Mouse (Mus musculus) kidney, postnatal 0 days (tissue): ENCODE data around the gene Knop1. TPM values are rescaled to one million over a fixed set of nuclear protein-coding genes. Genes with fewer than 3 reads are reported as not detected.
A peak's percentile ranks its signal among the peaks of the same experiment; 100 is the strongest.

Experiments used
- ATAC-seq: fragments of 200-750 bp; cut with Nextera tagmentation; replicated peaks from 2 replicates; pipeline ENCODE4 v1.8.0; 2017; ENCODE audit warnings: low read depth, moderate number of reproducible peaks, moderate TSS enrichment, moderate library complexity; ENCODE audit not compliant: low FRiP score
- DNase-seq: peaks from one replicate; pipeline ENCODE4 v3.0.0-alpha.2; 2016; ENCODE audit warnings: low spot score
- H3K27ac ChIP-seq: fragments of 300-500 bp; sonication (generic); 2 replicates; pipeline ENCODE4 v1.5.1; 2014; ENCODE audit warnings: mild to moderate bottlenecking
- H3K27me3 ChIP-seq: fragments of 300-500 bp; sonication (generic); 2 replicates; pipeline ENCODE4 v1.6.1; 2014; ENCODE audit warnings: low read length, mixed read lengths; ENCODE audit not compliant: insufficient read depth
- H3K36me3 ChIP-seq: fragments of 300-500 bp; sonication (generic); 2 replicates; pipeline ENCODE4 v1.6.1; 2014; ENCODE audit warnings: low read length, mixed read lengths; ENCODE audit not compliant: insufficient read depth
- H3K4me1 ChIP-seq: fragments of 300-500 bp; sonication (generic); replicated peaks from 2 replicates; pipeline ENCODE4 v1.6.1; 2014; ENCODE audit warnings: antibody characterized with exemption, low read length, mixed read lengths; ENCODE audit not compliant: insufficient read depth
- H3K4me2 ChIP-seq: fragments of 300-500 bp; sonication (generic); 2 replicates; pipeline ENCODE4 v1.6.1; 2014; ENCODE audit warnings: mild to moderate bottlenecking, low read length, moderate library complexity, mixed read lengths
- H3K4me3 ChIP-seq: fragments of 300-500 bp; sonication (generic); replicated peaks from 2 replicates; pipeline ENCODE4 v1.5.1; 2014; ENCODE audit warnings: low read depth, low read length
- H3K9ac ChIP-seq: fragments of 300-500 bp; sonication (generic); 2 replicates; pipeline ENCODE4 v1.6.1; 2014; ENCODE audit warnings: low read depth, low read length
- H3K9me3 ChIP-seq: fragments of 300-500 bp; sonication (generic); replicated peaks from 2 replicates; pipeline ENCODE4 v1.6.1; 2016; ENCODE audit warnings: low read length, inconsistent platforms, mixed read lengths
- CTCF ChIP-seq: IDR thresholded peaks from 2 replicates; pipeline ENCODE4 v1.5.1; 2016; ENCODE audit warnings: antibody characterized with exemption, low read depth, mild to moderate bottlenecking, moderate library complexity
- WGBS: fragments of 180-500 bp; shearing (Covaris S2); extraction: QIAGEN DNeasy Blood & Tissue Kit; methylation state at CpG from one replicate; pipeline ENCODE4 v1.1.7; 2014; 5-methylcytosine and 5-hydroxymethylcytosine counted together
- polyA plus RNA-seq: library from polyadenylated mRNA; unstranded; fragments of >200 nt; fragmentation: Nextera tagmentation; extraction: Ambion mirVana; gene quantifications from 2 replicates; pipeline ENCODE4 v1.2.1, GENCODE M21; 2015

Gene Knop1
- polyA plus RNA-seq, 1 experiment from 2014 or later, result 101 TPM

- WGBS, result 62% methylated on average over 7 of the region's 7 CpGs
- Histone ChIP-seq H3K27me3 (no peaks in the 10 kb centered on the region), H3K9ac (no peak overlapping the region), H3K4me3 (no peak overlapping the region), H3K27ac (no peak overlapping the region), H3K36me3 (0 out of 2 replicates have a peak, but pooled peaks cover 22% of the 10 kb centered on the region), H3K9me3 (no peaks in the 10 kb centered on the region), H3K4me1 (no peaks in the 10 kb centered on the region), H3K4me2 (no peak overlapping the region)
- DNase-seq, result no peak
- no peak for TF ChIP-seq CTCF
- ATAC-seq, result no peak
These were observed 34.7 kb downstream of the Knop1 start for GRCm38 (mm10) chr7:118821356-118821755.

- Histone ChIP-seq H3K4me2 (no peak overlapping the region), H3K4me1 (no peaks in the 10 kb centered on the region), H3K27ac (no peak overlapping the region), H3K27me3 (no peaks in the 10 kb centered on the region), H3K9ac (no peak overlapping the region), H3K36me3 (0 out of 2 replicates have a peak, but pooled peaks cover 18% of the 10 kb centered on the region), H3K9me3 (no peaks in the 10 kb centered on the region), H3K4me3 (no peak overlapping the region)
- ATAC-seq (no peak), DNase-seq (no peak)
- WGBS, result 46% methylated on average over 1 of the region's 1 CpGs
- no peak for TF ChIP-seq CTCF
These were observed 36.4 kb downstream of the Knop1 start for GRCm38 (mm10) chr7:118819666-118820065.

- no peak for TF ChIP-seq CTCF
- WGBS, result 83% methylated on average over 7 of the region's 7 CpGs
- no peak overlapping the region for H3K9ac ChIP-seq
- H3K4me2 ChIP-seq, result no peak overlapping the region
- H3K36me3 ChIP-seq, result 0 out of 2 replicates have a peak, but pooled peaks cover 28% of the 10 kb centered on the region
- no peak overlapping the region for H3K27ac ChIP-seq
- no peaks in the 10 kb centered on the region for H3K4me1 ChIP-seq
- DNase-seq (no peak), ATAC-seq (0 out of 2 replicates have a peak, but pooled peaks have one; percentile 25)
- no peaks in the 10 kb centered on the region for H3K9me3 ChIP-seq
- H3K27me3 ChIP-seq, result no peaks in the 10 kb centered on the region
- H3K4me3 ChIP-seq, result no peak overlapping the region
These were observed 38.3 kb downstream of the Knop1 start for GRCm38 (mm10) chr7:118817741-118818140.

- Histone ChIP-seq H3K4me3 (no peak overlapping the region), H3K4me1 (no peaks in the 10 kb centered on the region), H3K9me3 (no peaks in the 10 kb centered on the region), H3K4me2 (no peak overlapping the region), H3K27ac (no peak overlapping the region), H3K27me3 (no peaks in the 10 kb centered on the region), H3K36me3 (0 out of 2 replicates have a peak, but pooled peaks cover 33% of the 10 kb centered on the region), H3K9ac (no peak overlapping the region)
- DNase-seq (no peak), ATAC-seq (no peak)
- 91% methylated on average over 3 of the region's 3 CpGs for WGBS
- no peak for TF ChIP-seq CTCF
These were observed 39.8 kb downstream of the Knop1 start for GRCm38 (mm10) chr7:118816275-118816674.

- WGBS, result 94% methylated on average over 4 of the region's 4 CpGs
- Histone ChIP-seq H3K4me1 (no peaks in the 10 kb centered on the region), H3K9ac (no peak overlapping the region), H3K4me3 (no peak overlapping the region), H3K9me3 (no peaks in the 10 kb centered on the region), H3K36me3 (0 out of 2 replicates have a peak, but pooled peaks cover 27% of the 10 kb centered on the region), H3K4me2 (no peak overlapping the region), H3K27me3 (no peaks in the 10 kb centered on the region), H3K27ac (no peak overlapping the region)
- ATAC-seq (no peak), DNase-seq (no peak)
- TF ChIP-seq CTCF, result no peak
These were observed 42.5 kb downstream of the Knop1 start for GRCm38 (mm10) chr7:118813592-118813991.

- 0 out of 2 replicates have a peak, but pooled peaks cover 19% of the 10 kb centered on the region for H3K36me3 ChIP-seq
- DNase-seq (no peak), ATAC-seq (no peak)
- no peaks in the 10 kb centered on the region for H3K4me1 ChIP-seq
- H3K4me3 ChIP-seq, result no peak overlapping the region
- no peak overlapping the region for H3K27ac ChIP-seq
- no peak overlapping the region for H3K9ac ChIP-seq
- no peak for TF ChIP-seq CTCF
- H3K27me3 ChIP-seq, result no peaks in the 10 kb centered on the region
- 79% methylated on average over 12 of the region's 12 CpGs for WGBS
- H3K4me2 ChIP-seq, result no peak overlapping the region
- H3K9me3 ChIP-seq, result no peaks in the 10 kb centered on the region
These were observed 44.5 kb downstream of the Knop1 start for GRCm38 (mm10) chr7:118811407-118812106.
